Mouse (Mus musculus) heart, embryonic 13.5 days (tissue): ENCODE results near the gene Phb. TPM values are rescaled to one million over a fixed set of nuclear protein-coding genes. Genes with fewer than 3 reads are reported as not detected.
A peak's percentile ranks its signal among the peaks of the same experiment; 100 is the strongest.

Experiments
- ATAC-seq: fragments of 200-750 bp; cut with Nextera tagmentation; 2 replicates; pipeline ENCODE4 v1.8.0; 2017; ENCODE audit warnings: moderate TSS enrichment; ENCODE audit not compliant: insufficient number of reproducible peaks, low FRiP score, low TSS enrichment; ENCODE audit errors: extremely low read depth
- H3K27ac ChIP-seq: fragments of 300-500 bp; sonication (generic); replicated peaks from 2 replicates; pipeline ENCODE4 v1.5.1; 2015; ENCODE audit warnings: moderate library complexity, mild to moderate bottlenecking, inconsistent platforms
- H3K27me3 ChIP-seq: fragments of 300-500 bp; sonication (generic); replicated peaks from 2 replicates; pipeline ENCODE4 v1.6.1; 2015; ENCODE audit warnings: mild to moderate bottlenecking, inconsistent platforms
- H3K36me3 ChIP-seq: fragments of 300-500 bp; sonication (generic); 2 replicates; pipeline ENCODE4 v1.6.1; 2015; ENCODE audit warnings: mild to moderate bottlenecking, inconsistent platforms
- H3K4me1 ChIP-seq: fragments of 300-500 bp; sonication (generic); 2 replicates; pipeline ENCODE4 v1.6.1; 2015; ENCODE audit warnings: inconsistent platforms
- H3K4me2 ChIP-seq: fragments of 300-500 bp; sonication (generic); 2 replicates; pipeline ENCODE4 v1.6.1; 2015; ENCODE audit warnings: inconsistent platforms, mild to moderate bottlenecking, moderate library complexity
- H3K4me3 ChIP-seq: fragments of 300-500 bp; sonication (generic); 2 replicates; pipeline ENCODE4 v1.5.1; 2015; ENCODE audit warnings: moderate library complexity, mild to moderate bottlenecking, inconsistent platforms
- H3K9ac ChIP-seq: fragments of 300-500 bp; sonication (generic); 2 replicates; pipeline ENCODE4 v1.6.1; 2015; ENCODE audit warnings: inconsistent platforms, mild to moderate bottlenecking, moderate library complexity
- H3K9me3 ChIP-seq: fragments of 300-500 bp; sonication (generic); 2 replicates; pipeline ENCODE4 v1.6.1; 2016; ENCODE audit warnings: inconsistent platforms
- WGBS: fragments of 180-500 bp; shearing (Covaris S2); methylation state at CpG from one replicate; pipeline ENCODE4 v1.1.7; 2015; ENCODE audit warnings: mixed read lengths; 5-methylcytosine and 5-hydroxymethylcytosine counted together
- polyA plus RNA-seq: library from polyadenylated mRNA; unstranded; fragments of >200 nt; fragmentation: Nextera tagmentation; extraction: Ambion mirVana; gene quantifications from 2 replicates; pipeline ENCODE4 v1.2.1, GENCODE M21; 2015

The Phb gene
- polyA plus RNA-seq, 1 experiment from 2014 or later, result 241 TPM

DNA sequence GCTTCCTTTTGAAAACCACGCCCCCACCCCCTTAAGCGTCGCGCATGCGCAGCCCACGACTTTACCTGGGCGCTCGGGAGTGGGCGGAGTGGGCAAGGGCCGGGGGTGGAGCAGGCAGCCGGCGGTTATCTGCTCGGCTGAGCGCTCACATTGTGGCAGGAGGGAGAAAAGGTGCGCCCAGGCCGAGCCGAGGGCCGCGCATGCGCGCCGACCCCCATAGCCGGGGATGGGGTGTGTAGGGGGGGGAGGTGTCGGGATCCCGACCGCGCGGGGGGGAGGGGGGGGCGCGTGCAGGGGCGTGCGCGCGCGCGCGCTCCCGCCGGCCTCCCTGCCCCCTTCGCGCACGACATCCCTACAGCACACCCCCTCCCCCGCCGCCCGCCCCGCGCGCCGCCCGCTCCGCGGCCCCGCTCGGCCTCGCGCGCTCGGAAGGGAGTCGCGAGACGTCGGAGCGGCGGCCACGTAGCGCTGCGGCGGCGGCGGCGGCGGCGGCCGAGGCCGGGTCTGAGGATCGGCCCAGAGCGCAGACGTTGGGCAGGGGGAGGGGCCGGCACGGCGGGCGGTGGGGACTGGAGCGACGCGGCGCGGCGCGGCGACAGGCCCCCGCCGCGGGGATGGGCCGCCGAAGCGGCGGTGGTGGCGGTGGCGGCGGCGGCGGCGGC is 45.9 kb downstream of the Phb start, which contains the start of gene Zfp652:
Zfp652 (plus strand) TSS at position 111 of the 662 bp plus-strand sequence.
- H3K4me3 ChIP-seq, result peak within 1 kb of the TSS; percentile 97
- H3K9me3 ChIP-seq, result no peaks in the 10 kb centered on the region
- peak within 1 kb of the TSS; percentile 94 for H3K27ac ChIP-seq
- ATAC-seq, result peak; percentile 84
- WGBS, result under 1% methylated on average over 55 of the region's 103 CpGs
- peaks cover 32% of the 10 kb centered on the region for H3K4me1 ChIP-seq
- H3K27me3 ChIP-seq, result no peaks in the 10 kb centered on the region
- peak within 1 kb of the TSS; percentile 97 for H3K4me2 ChIP-seq
- peak within 1 kb of the TSS; percentile 98 for H3K9ac ChIP-seq
- no peaks in the 10 kb centered on the region for H3K36me3 ChIP-seq

DNA sequence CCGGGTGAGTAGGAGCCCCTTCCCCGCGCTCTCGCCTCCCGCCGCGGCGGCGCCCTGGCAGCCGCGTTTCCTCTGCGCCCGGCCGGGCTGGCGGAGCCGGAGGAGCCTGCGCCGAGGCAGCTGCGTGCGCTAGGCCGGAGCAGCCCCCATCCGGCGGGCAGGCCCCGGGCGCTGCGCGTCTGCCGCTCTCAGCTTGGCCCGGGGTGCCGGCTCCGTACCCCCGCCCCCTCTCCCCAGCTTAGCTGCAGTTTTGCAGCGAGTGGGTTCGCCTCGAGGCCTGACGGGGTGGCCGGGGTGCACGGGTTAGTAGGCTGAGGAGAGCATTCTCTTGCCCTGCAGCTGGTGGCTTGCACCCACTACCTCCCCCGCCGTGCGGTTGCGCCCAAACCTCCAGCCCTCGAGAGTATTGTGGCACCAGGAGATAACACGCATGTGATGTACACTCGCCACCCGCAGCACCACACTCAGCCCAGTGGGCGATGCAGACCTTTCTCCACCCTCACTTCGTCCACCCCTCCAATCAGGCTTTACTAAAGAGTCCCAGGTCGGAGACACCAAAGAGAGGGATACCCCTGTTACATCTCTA is 46.6 kb downstream of the Phb start:
- no peaks in the 10 kb centered on the region for H3K27me3 ChIP-seq
- WGBS, result under 1% methylated on average over 48 of the region's 49 CpGs
- peak overlapping the region; percentile 98 for H3K9ac ChIP-seq
- peak; percentile 40; the same call in 1 of the 2 replicates for ATAC-seq
- peak overlapping the region; percentile 94 for H3K27ac ChIP-seq
- H3K36me3 ChIP-seq, result no peaks in the 10 kb centered on the region
- peak overlapping the region; percentile 97 for H3K4me2 ChIP-seq
- H3K4me1 ChIP-seq, result peaks cover 32% of the 10 kb centered on the region
- H3K4me3 ChIP-seq, result peak overlapping the region; percentile 97
- H3K9me3 ChIP-seq, result no peaks in the 10 kb centered on the region

DNA sequence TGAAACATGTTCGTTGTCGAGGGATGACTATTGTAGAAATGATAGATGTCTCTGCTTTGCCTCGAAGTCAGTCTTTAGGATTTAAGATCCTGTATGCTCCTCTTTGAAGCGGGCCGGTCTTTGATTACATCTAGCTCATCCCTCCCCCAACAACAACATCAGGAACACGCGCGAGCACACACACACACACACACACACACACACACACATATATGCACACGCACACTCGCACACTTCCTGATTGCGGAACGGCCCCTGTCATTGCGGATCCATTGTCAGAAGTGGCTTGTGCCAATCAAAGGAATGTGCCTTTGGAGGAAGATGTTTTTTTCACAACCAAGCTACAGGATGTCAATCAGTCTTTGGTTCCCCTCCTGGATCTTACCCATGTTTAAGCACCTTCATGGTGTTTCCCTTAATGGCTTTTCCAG is 47.1 kb downstream of the Phb start:
- Histone ChIP-seq H3K36me3 (no peaks in the 10 kb centered on the region), H3K27ac (peak overlapping the region; percentile 94), H3K4me1 (peaks cover 32% of the 10 kb centered on the region), H3K27me3 (no peaks in the 10 kb centered on the region), H3K4me3 (peak overlapping the region; percentile 97), H3K9ac (peak overlapping the region; percentile 98), H3K9me3 (no peaks in the 10 kb centered on the region), H3K4me2 (peak overlapping the region; percentile 97)
- WGBS, result 3% methylated on average over 13 of the region's 13 CpGs
- no peak for ATAC-seq

DNA sequence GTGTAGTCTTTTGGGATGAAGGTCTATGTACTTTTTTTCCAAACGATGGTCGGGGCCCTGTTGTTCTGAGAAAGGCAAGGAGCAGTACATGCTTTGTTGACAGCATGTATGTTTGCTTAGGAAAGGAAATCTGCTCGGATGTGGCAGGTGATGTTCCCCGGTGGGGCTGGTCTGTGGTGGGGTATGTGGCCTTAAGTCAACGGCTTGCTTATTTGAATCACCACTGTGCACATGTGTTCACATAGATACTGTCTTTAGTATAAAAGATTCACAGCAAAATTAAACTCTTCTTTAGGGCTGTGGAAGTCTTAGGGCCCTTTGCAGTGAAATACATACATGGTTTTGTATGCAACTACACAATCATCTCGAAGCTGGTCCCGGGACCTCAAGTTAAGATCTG is 47.7 kb downstream of the Phb start:
- peak overlapping the region; percentile 97 for H3K4me3 ChIP-seq
- H3K4me1 ChIP-seq, result peaks cover 32% of the 10 kb centered on the region
- peak overlapping the region; percentile 97 for H3K4me2 ChIP-seq
- H3K9ac ChIP-seq, result peak overlapping the region; percentile 98
- no peak overlapping the region for H3K27ac ChIP-seq
- H3K27me3 ChIP-seq, result no peaks in the 10 kb centered on the region
- WGBS, result 43% methylated on average over 7 of the region's 7 CpGs
- no peaks in the 10 kb centered on the region for H3K9me3 ChIP-seq
- ATAC-seq, result no peak
- no peaks in the 10 kb centered on the region for H3K36me3 ChIP-seq

DNA sequence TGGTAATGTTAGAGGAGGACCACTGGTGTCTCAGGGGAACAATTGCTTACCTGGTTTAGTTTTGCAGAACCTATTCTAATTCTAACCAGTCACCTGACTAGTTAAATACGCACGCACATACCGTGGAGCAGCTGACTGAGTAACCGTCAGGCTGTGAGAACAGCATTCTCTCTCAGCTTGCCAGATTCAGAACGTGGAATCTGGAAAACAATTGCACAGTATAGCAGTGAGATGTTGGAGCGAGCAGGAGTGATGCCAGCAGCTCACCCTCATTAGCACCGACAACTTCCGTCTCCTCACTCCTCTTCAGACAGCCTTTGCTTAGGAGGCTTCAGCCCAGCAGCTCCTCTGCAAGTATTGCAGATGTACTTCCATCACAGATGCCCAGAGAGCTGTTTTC is 49.4 kb downstream of the Phb start:
- Histone ChIP-seq H3K4me1 (peaks cover 32% of the 10 kb centered on the region), H3K9me3 (no peaks in the 10 kb centered on the region), H3K27ac (no peak overlapping the region), H3K9ac (no peak overlapping the region), H3K4me3 (no peak overlapping the region), H3K36me3 (no peaks in the 10 kb centered on the region), H3K4me2 (no peak overlapping the region), H3K27me3 (no peaks in the 10 kb centered on the region)
- no peak for ATAC-seq
- WGBS, result 60% methylated on average over 8 of the region's 8 CpGs

DNA sequence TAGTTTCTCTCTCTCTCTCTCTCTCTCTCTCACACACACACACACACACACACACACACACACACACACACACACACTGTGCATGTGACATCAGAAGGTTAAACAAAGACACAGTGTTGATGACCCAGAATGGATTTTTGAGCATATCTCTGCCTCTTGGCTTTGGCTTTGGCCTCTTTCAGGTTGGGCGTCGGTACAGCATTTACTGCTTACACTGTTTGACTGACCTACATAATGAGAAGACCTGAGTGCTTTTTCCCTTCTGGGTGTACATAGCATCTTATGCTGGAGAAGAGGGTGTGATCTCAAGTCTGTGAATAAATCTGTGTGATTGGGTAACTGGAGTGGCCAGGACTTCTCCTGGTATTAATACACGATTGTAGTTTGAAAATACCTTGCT is 52.6 kb downstream of the Phb start:
- Histone ChIP-seq H3K9ac (no peak overlapping the region), H3K4me1 (peaks cover 20% of the 10 kb centered on the region), H3K4me2 (no peak overlapping the region), H3K9me3 (no peaks in the 10 kb centered on the region), H3K36me3 (no peaks in the 10 kb centered on the region), H3K4me3 (no peak overlapping the region), H3K27ac (no peak overlapping the region), H3K27me3 (no peaks in the 10 kb centered on the region)
- ATAC-seq, result no peak
- 80% methylated on average over 3 of the region's 3 CpGs for WGBS

DNA sequence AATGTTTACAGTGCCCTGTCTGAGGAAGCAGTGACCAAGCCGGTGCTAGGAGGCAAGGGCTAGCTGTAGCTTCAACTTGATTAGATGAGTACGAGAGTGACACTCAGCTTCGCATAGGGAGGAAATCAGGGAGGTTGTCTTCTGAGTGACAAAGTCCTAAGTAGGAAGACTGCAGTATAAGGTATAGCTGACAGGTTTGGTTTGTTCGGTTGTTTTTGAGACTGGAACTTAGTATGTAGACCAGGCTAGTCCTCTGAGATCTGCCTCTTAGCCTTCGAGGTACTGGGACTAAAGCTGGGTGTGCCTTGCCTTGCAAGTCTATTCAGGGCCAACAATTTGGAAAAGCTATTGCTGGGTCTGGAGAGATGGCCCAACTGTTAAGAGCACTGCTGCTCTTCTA is 56.5 kb downstream of the Phb start, which contains the start of gene B130006D01Rik:
B130006D01Rik (plus strand) TSS at position 301 of the 400 bp plus-strand sequence.
- no peak within 1 kb of the TSS for H3K9ac ChIP-seq
- 88% methylated on average over 5 of the region's 5 CpGs for WGBS
- no peaks in the 10 kb centered on the region for H3K36me3 ChIP-seq

DNA sequence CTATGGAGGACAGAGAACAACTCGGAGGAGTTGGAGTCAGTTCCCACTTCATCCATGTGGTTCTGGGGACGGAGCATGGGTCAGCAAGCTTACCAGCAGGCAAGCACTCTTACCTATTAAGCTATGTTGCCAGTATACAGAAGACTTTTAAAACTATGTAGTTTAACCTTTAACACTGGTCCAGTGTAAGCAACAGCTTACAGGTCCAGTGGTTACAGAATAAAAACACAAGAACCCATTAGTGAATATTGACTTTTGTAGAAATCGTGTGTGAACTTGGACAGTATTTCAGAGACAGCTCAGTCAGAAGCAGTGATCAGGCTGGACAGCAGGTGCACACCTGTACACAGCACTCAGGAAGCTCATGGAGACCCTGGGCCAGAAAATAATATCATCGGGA is 57.7 kb downstream of the Phb start:
- Histone ChIP-seq H3K4me3 (no peak overlapping the region), H3K4me2 (no peak overlapping the region), H3K27me3 (no peaks in the 10 kb centered on the region), H3K4me1 (peaks cover 9% of the 10 kb centered on the region), H3K9me3 (no peaks in the 10 kb centered on the region), H3K27ac (no peak overlapping the region), H3K9ac (no peak overlapping the region), H3K36me3 (no peaks in the 10 kb centered on the region)
- ATAC-seq, result no peak
- WGBS, result 89% methylated on average over 4 of the region's 4 CpGs

More for the DNA sequence above, 56.5 kb downstream of the Phb start, which contains the start of gene B130006D01Rik:
- no peaks in the 10 kb centered on the region for H3K9me3 ChIP-seq
- H3K4me3 ChIP-seq, result no peak within 1 kb of the TSS
- ATAC-seq, result no peak
- H3K4me2 ChIP-seq, result no peak within 1 kb of the TSS
- no peak within 1 kb of the TSS for H3K27ac ChIP-seq
- H3K4me1 ChIP-seq, result peaks cover 9% of the 10 kb centered on the region
- H3K27me3 ChIP-seq, result no peaks in the 10 kb centered on the region

DNA sequence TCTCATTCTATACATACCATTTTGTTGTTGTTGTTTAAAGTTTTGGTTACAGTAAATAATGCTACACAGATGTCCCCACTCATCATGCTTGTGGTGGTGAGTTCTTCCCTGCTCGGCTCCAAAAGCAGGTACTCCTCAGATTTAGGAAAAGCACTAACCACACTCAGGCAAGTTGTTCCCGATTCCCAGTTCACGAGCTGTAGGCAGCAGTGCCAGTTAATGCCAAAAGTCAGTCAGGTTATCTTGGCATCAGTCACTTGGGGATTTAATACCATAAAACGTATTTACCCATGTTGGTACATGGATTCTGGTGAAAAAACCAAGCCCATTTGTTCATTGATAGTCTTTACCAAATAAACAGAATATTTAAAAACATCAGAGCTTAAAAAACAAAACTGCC is 59.4 kb downstream of the Phb start:
- H3K4me1 ChIP-seq, result peaks cover 9% of the 10 kb centered on the region
- H3K4me3 ChIP-seq, result no peak overlapping the region
- no peak overlapping the region for H3K4me2 ChIP-seq
- no peaks in the 10 kb centered on the region for H3K9me3 ChIP-seq
- no peaks in the 10 kb centered on the region for H3K27me3 ChIP-seq
- ATAC-seq, result no peak
- no peaks in the 10 kb centered on the region for H3K36me3 ChIP-seq
- H3K27ac ChIP-seq, result no peak overlapping the region
- 67% methylated on average over 4 of the region's 4 CpGs for WGBS
- no peak overlapping the region for H3K9ac ChIP-seq

DNA sequence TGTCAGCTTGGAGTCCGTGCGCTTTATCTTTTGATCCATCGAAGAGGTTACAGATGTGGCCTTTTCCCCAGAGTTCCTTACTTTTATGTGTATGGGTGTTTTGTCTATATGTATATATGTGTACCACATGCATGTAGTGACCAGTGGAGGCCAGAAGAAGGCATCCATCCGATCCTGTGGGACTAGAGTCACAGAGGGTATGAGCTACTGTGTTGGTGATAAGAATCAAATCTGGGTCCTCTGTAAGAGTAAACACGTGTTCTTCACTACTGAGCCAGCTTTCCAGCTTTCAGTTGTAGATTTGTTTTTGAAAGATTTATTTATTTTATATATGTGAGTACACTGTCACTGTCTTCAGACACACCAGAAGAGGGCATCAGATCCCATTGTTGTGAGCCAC is 61.2 kb downstream of the Phb start:
- Histone ChIP-seq H3K27ac (no peak overlapping the region), H3K4me1 (peaks cover 9% of the 10 kb centered on the region), H3K36me3 (no peaks in the 10 kb centered on the region), H3K4me3 (no peak overlapping the region), H3K9ac (no peak overlapping the region), H3K9me3 (no peaks in the 10 kb centered on the region), H3K4me2 (no peak overlapping the region), H3K27me3 (no peaks in the 10 kb centered on the region)
- ATAC-seq, result no peak
- 87% methylated on average over 5 of the region's 5 CpGs for WGBS

DNA sequence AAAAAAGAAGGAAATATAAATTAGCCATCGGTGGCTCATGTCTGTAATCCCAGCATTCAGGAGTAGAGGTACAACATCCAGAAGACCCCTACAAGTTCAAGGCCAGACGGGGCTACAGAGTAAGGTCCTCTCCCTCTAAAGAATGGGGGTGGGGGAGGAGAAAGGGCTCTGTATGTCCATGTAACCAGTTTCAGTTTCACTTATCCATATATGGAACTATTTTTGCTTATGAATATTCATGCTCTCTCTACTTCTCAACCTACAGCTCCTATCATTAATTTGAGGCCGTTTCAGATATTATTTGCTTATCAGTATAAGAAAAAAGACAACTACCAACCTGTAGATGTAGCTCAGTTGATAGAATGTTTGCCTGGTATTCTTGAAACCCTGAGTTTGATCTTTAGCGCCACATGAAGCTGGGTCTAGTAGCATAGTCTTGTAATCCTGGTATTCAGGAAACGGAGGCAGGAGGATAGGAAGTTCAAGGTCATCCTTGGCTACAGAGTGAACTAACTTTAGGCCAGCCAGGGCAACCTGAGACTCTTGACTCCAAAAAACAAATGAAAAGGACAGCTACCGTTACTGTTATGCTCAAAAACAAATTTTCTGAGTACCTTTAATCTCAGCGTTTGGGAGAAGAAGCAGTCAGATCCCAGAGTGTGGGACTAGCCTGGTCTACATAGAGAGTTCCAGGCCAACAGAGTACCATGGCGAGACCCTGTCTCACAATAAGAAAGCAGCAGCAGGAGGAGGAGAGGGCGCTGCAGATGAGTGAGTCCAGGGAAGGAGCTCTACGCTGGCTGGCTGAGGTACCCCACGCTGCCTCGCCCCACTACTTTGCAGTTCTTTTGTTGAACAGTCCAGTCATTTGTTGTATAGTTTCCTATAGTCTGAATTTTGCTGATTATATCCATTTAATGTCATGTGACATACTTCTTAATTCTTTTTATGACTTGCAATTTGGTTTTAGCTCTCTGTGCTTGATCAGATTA is 62.5 kb downstream of the Phb start:
- WGBS, result 78% methylated on average over 12 of the region's 12 CpGs
- no peak for ATAC-seq
- no peak overlapping the region for H3K4me2 ChIP-seq

More for the DNA sequence above, 62.5 kb downstream of the Phb start:
- no peaks in the 10 kb centered on the region; the same call in 1 of the 2 replicates for H3K36me3 ChIP-seq
- H3K9me3 ChIP-seq, result no peaks in the 10 kb centered on the region
- no peaks in the 10 kb centered on the region for H3K27me3 ChIP-seq
- no peak overlapping the region for H3K27ac ChIP-seq
- no peak overlapping the region for H3K4me3 ChIP-seq
- H3K9ac ChIP-seq, result no peak overlapping the region
- peaks cover 9% of the 10 kb centered on the region for H3K4me1 ChIP-seq
